Mouse (Mus musculus): ENCODE measurements around the gene Olfr804.

Gene Olfr804

GRCm38 (mm10) chr10:129702910-129703309 lies at the start of gene Olfr804:
TSS of gene Olfr804 (plus strand) at chr10:129703210.
- DNase-seq (ENCODE audit: low spot score): no peak

DNA sequence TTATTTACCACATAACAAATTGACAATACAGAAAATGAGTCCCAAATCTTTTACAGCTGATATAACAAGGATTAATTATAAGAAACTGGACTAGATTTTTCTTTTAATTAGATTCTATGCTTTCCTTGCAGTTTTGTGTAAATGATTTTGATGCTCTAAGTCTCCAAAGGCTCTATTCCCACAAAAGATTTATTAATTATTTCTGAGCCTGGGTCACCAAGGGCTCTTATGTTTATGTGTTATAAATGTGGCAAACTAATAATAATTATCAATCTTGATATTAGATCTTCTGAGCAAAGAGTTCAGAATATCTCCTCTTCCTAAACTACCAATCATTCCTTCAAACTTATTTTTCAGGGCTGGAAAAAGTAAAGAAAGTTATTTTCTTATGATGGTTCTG lies 45.6 kb upstream of the Olfr804 start, which contains the start of gene Olfr800:
Olfr800 (plus strand) TSS at position 301 of the 400 bp plus-strand sequence.
- no peak for DNase-seq (ENCODE audit: low spot score)

GRCm38 (mm10) chr10:129673765-129674164 lies 29.2 kb upstream of the Olfr804 start, which contains the start of gene Olfr801:
TSS of gene Olfr801 (minus strand) at chr10:129673865.
- DNase-seq (ENCODE audit: low spot score): no peak

- DNase-seq (ENCODE audit: low spot score): no peak
Observed at GRCm38 (mm10) chr10:129688069-129688468, 14.9 kb upstream of the Olfr804 start, which contains the start of gene Olfr802. TSS of gene Olfr802 (minus strand) at chr10:129688169.

DNA sequence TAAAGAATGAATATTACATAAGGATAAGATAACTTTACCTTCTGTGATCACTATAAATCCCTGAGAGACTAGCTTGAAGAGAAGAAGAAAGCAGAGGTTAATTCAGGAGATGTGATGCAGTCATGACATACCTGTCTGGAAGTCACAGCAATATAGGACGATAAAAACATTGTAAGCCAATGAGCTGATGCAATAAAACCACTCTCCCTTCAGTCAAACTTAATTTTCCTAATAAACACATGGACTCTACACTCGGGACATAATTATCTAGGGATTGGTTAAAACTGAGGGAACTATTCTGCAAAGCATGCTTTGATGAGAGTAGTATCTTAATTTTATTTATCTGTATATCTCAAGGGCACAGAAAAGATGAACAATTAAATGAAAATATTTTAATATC lies 8.8 kb upstream of the Olfr804 start, which contains the start of gene Olfr803:
Olfr803 (minus strand) TSS at position 101 of the 400 bp plus-strand sequence.
- no peak for DNase-seq (ENCODE audit: low spot score)

DNA sequence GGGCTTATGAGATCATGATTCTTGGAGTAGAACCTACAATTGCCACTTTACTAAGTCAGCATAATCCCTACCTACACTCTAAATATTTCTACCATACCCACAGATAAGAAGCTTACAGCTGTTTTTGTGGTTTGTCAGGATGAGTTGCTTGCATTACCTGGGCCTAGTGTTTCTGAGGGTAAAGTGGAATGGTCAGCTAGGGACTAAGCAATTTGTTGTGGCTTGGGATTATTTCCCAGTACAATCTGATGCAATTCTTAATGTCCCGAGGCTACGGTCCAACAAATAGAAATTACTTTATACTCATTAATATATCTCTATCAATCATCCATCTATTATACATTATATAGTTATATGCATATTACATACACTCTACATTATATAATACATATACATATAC lies 26.3 kb downstream of the Olfr804 start, which contains the start of gene Olfr805:
Olfr805 (minus strand) TSS at position 101 of the 400 bp plus-strand sequence.
- DNase-seq (ENCODE audit: low spot score): no peak

DNA sequence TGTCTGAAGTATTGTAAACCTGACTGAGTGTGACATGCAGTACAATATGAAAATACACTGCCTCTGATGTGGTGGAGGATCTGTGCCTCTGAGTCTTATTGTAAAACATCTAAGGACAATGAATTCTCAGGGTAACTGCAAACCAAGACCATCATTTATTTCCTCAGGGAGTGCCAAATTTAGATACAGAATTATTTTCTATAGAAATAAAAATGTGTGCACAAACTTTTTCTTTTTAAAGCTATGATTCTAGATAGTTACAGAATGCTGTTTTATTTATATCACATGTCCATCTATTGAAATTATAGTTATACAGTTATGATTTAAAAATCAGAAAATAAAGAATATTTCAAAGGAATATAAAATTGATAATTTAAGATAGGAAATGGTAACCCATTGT lies 38.8 kb downstream of the Olfr804 start, which contains the start of gene Olfr806:
Olfr806 (minus strand) TSS at position 101 of the 400 bp plus-strand sequence.
- no peak for DNase-seq (ENCODE audit: low spot score)

DNA sequence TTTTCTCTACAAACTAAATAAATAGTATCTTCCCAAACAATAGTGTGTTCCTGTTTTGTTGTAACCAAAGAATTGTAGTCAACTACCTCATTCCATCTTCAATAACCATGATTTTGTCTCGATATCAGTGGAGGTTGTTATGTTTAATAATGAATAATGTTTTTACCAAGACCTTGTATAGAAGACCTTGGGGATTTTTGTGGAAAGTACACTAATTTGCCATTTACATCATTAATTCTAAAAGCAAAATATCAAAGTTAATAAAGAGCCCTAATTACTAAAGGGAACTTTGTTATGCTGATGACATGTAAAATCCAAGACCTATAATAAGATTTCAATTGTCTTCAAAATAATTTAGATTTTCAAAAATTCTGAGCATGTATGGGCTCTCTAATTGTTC lies 54.7 kb downstream of the Olfr804 start, which contains the start of gene Olfr807:
Olfr807 (minus strand) TSS at position 101 of the 400 bp plus-strand sequence.
- no peak for DNase-seq (ENCODE audit: low spot score)
